Mouse (Mus musculus) lung, adult 2 months (tissue): ENCODE results near the gene Smim24.

ENCODE experiments used
- CTCF ChIP-seq: fragments of 200-500 bp; IDR thresholded peaks from 2 replicates; pipeline ENCODE4 v1.5.1; 2011; ENCODE audit warnings: mild to moderate bottlenecking, low read length, control low read depth; ENCODE audit not compliant: insufficient read depth
- POLR2A ChIP-seq: fragments of 200-500 bp; IDR thresholded peaks from 2 replicates; pipeline ENCODE4 v1.6.1; 2011; ENCODE audit warnings: low read depth, mild to moderate bottlenecking, control low read depth, low read length, borderline replicate concordance; ENCODE audit errors: extremely low read depth

- TF ChIP-seq CTCF = no peak
- no peak for TF ChIP-seq POLR2A
These were observed 17.5 kb downstream of the Smim24 start for GRCm38 (mm10) chr10:81410350-81410749.
